Mouse (Mus musculus) megakaryocyte, embryonic 14.5 days (primary cell): ENCODE measurements around the gene Erp27. TPM values are rescaled to one million over a fixed set of nuclear protein-coding genes. Genes with fewer than 3 reads are reported as not detected.
A peak's percentile ranks its signal among the peaks of the same experiment; 100 is the strongest.

ENCODE experiments used
- H3K27me3 ChIP-seq: replicated peaks from 2 replicates; pipeline ENCODE3; 2012; ENCODE audit warnings: inconsistent platforms
- H3K36me3 ChIP-seq: replicated peaks from 2 replicates; pipeline ENCODE3; 2012; ENCODE audit warnings: low read length, inconsistent platforms, mixed read lengths
- H3K4me1 ChIP-seq: 2 replicates; pipeline ENCODE4 v1.6.1; 2012; ENCODE audit warnings: inconsistent platforms
- H3K4me3 ChIP-seq: replicated peaks from 2 replicates; pipeline ENCODE3; 2012; ENCODE audit warnings: moderate library complexity, mild to moderate bottlenecking, inconsistent platforms
- H3K9me3 ChIP-seq: 2 replicates; pipeline ENCODE4 v1.6.1; 2012; ENCODE audit warnings: inconsistent platforms
- FLI1 ChIP-seq: IDR thresholded peaks from 2 replicates; pipeline ENCODE4 v1.6.1; 2012; ENCODE audit warnings: low read length, inconsistent platforms, mixed read lengths
- GATA1 ChIP-seq: IDR thresholded peaks from 3 replicates; pipeline ENCODE4 v1.6.1; 2012; ENCODE audit warnings: mixed read lengths, low read length, inconsistent platforms, borderline replicate concordance
- polyA plus RNA-seq: library from polyadenylated mRNA; stranded (reverse); fragments of >175 nt; gene quantifications from 2 replicates; pipeline ENCODE4 v1.2.3, GENCODE M21; 2012; ENCODE audit warnings: low replicate concordance; ENCODE audit not compliant: insufficient read depth

Gene Erp27
- polyA plus RNA-seq, 1 experiment = not detected

GRCm38 (mm10) chr6:136940188-136940960, 18.4 kb upstream of the Erp27 start:
- Histone ChIP-seq H3K9me3 (no peaks in the 10 kb centered on the region), H3K4me1 (peaks cover 79% of the 10 kb centered on the region), H3K4me3 (peak overlapping the region; percentile 94), H3K27me3 (no peaks in the 10 kb centered on the region), H3K36me3 (peaks cover 36% of the 10 kb centered on the region)
- no peak for TF ChIP-seq FLI1
- TF ChIP-seq GATA1 = no peak

- Histone ChIP-seq H3K4me1 (peaks cover 86% of the 10 kb centered on the region), H3K4me3 (peak overlapping the region; percentile 94), H3K36me3 (peaks cover 44% of the 10 kb centered on the region), H3K27me3 (no peaks in the 10 kb centered on the region), H3K9me3 (no peaks in the 10 kb centered on the region)
- TF ChIP-seq GATA1 (no peak), FLI1 (no peak)
These were observed 17.6 kb upstream of the Erp27 start for GRCm38 (mm10) chr6:136939326-136940187.

GRCm38 (mm10) chr6:136938331-136939126, 16.5 kb upstream of the Erp27 start:
- Histone ChIP-seq H3K4me1 (peaks cover 86% of the 10 kb centered on the region), H3K27me3 (no peaks in the 10 kb centered on the region), H3K36me3 (peaks cover 54% of the 10 kb centered on the region), H3K9me3 (no peaks in the 10 kb centered on the region), H3K4me3 (peak overlapping the region; percentile 91)
- TF ChIP-seq GATA1 = no peak

- Histone ChIP-seq H3K4me1 (peaks cover 86% of the 10 kb centered on the region), H3K4me3 (peak overlapping the region; percentile 88)
These were observed 15.1 kb upstream of the Erp27 start for GRCm38 (mm10) chr6:136937117-136937516.

GRCm38 (mm10) chr6:136936361-136936760, 14.4 kb upstream of the Erp27 start:
- TF ChIP-seq FLI1 = no peak
- TF ChIP-seq GATA1 = no peak
- Histone ChIP-seq H3K4me1 (peaks cover 88% of the 10 kb centered on the region), H3K36me3 (peaks cover 76% of the 10 kb centered on the region)

More at GRCm38 (mm10) chr6:136937117-136937516, 15.1 kb upstream of the Erp27 start:
- Histone ChIP-seq H3K36me3 (peaks cover 68% of the 10 kb centered on the region), H3K27me3 (no peaks in the 10 kb centered on the region), H3K9me3 (no peaks in the 10 kb centered on the region)
- TF ChIP-seq GATA1 (no peak), FLI1 (no peak)

GRCm38 (mm10) chr6:136935233-136935632, 13.3 kb upstream of the Erp27 start:
- Histone ChIP-seq H3K36me3 (peaks cover 87% of the 10 kb centered on the region), H3K4me1 (peaks cover 88% of the 10 kb centered on the region), H3K4me3 (peak overlapping the region; percentile 82), H3K9me3 (no peaks in the 10 kb centered on the region), H3K27me3 (no peaks in the 10 kb centered on the region)
- no peak for TF ChIP-seq FLI1
- TF ChIP-seq GATA1 = no peak

More at GRCm38 (mm10) chr6:136936361-136936760, 14.4 kb upstream of the Erp27 start:
- H3K27me3 ChIP-seq = no peaks in the 10 kb centered on the region
- H3K9me3 ChIP-seq = no peaks in the 10 kb centered on the region
- peak overlapping the region; percentile 88 for H3K4me3 ChIP-seq

- H3K36me3 ChIP-seq = peaks cover 92% of the 10 kb centered on the region
- no peaks in the 10 kb centered on the region for H3K9me3 ChIP-seq
- peaks cover 90% of the 10 kb centered on the region for H3K4me1 ChIP-seq
- H3K4me3 ChIP-seq = no peak overlapping the region
- H3K27me3 ChIP-seq = no peaks in the 10 kb centered on the region
- TF ChIP-seq GATA1 (no peak), FLI1 (no peak)
These were observed 12.1 kb upstream of the Erp27 start for GRCm38 (mm10) chr6:136934068-136934467.

GRCm38 (mm10) chr6:136931246-136931645, 9.3 kb upstream of the Erp27 start:
- no peaks in the 10 kb centered on the region for H3K9me3 ChIP-seq
- peaks cover 90% of the 10 kb centered on the region for H3K4me1 ChIP-seq
- no peaks in the 10 kb centered on the region for H3K27me3 ChIP-seq
- peak overlapping the region; percentile 50 for H3K4me3 ChIP-seq
- H3K36me3 ChIP-seq = peaks cover 98% of the 10 kb centered on the region
- no peak for TF ChIP-seq GATA1
- no peak for TF ChIP-seq FLI1

- Histone ChIP-seq H3K4me3 (peak overlapping the region; percentile 29), H3K4me1 (peaks cover 89% of the 10 kb centered on the region)
These were observed 8.7 kb upstream of the Erp27 start for GRCm38 (mm10) chr6:136930677-136931076.

More at GRCm38 (mm10) chr6:136930677-136931076, 8.7 kb upstream of the Erp27 start:
- TF ChIP-seq GATA1 (peak; percentile 97; the same call in 2 of the 3 replicates), FLI1 (0 out of 2 replicates have a peak, but pooled peaks have one; percentile 36)
- Histone ChIP-seq H3K9me3 (no peaks in the 10 kb centered on the region), H3K27me3 (no peaks in the 10 kb centered on the region), H3K36me3 (peaks cover 98% of the 10 kb centered on the region)
